In genomic region chr3:145641036-145641685, GRCm38 (mm10) we compare ENCODE assay signal across 15 mouse cellular contexts.
"Had no signal": no experiment of that assay in that cellular context is flagged by ENCODE, and none has a peak within 500 bp of the region (broad histone marks: within the 10 kb centered on the region; RNA-seq: fewer than 3 reads in every experiment).

No protein-coding gene starts in this region.

- H3K4me3 ChIP-seq: kidney, embryonic 15.5 days; left cerebral cortex, adult 2 months; liver, embryonic 13.5 days; midbrain, embryonic 13.5 days; neural tube, embryonic 12.5 days; neural tube, embryonic 15.5 days had no signal

- H3K27me3 ChIP-seq: liver, embryonic 13.5 days; neural tube, embryonic 12.5 days; neural tube, embryonic 15.5 days had no signal

- H3K9me3 ChIP-seq: kidney, embryonic 15.5 days; liver, embryonic 13.5 days; midbrain, embryonic 13.5 days; neural tube, embryonic 12.5 days; neural tube, embryonic 15.5 days had no signal

- H3K27ac ChIP-seq: kidney, embryonic 15.5 days; left cerebral cortex, adult 2 months; liver, embryonic 13.5 days; macrophage; neural tube, embryonic 12.5 days; neural tube, embryonic 15.5 days had no signal

- H3K4me1 ChIP-seq: liver, embryonic 13.5 days had no signal

- H3K4me2 ChIP-seq: kidney, embryonic 15.5 days; liver, embryonic 13.5 days; lung, embryonic 14.5 days; midbrain, embryonic 13.5 days; neural tube, embryonic 12.5 days; neural tube, embryonic 15.5 days had no signal

- H3K36me3 ChIP-seq: kidney, embryonic 15.5 days; liver, embryonic 13.5 days; midbrain, embryonic 13.5 days; neural tube, embryonic 12.5 days; neural tube, embryonic 15.5 days had no signal

- DNase-seq: kidney, adult 8-10 months; kidney, postnatal 10 days; kidney, postnatal 36 days; layer of hippocampus, postnatal 36 days; liver, embryonic 13.5 days; retina, postnatal 1 day; thymus, adult 18-20 months; thymus, postnatal 36 days had no signal

- H3K9ac ChIP-seq: kidney, embryonic 15.5 days; liver, embryonic 13.5 days; lung, embryonic 14.5 days; midbrain, embryonic 13.5 days; neural tube, embryonic 12.5 days; neural tube, embryonic 15.5 days had no signal
